ENCODE assay signal across 8 mouse cellular contexts in the genomic region with DNA sequence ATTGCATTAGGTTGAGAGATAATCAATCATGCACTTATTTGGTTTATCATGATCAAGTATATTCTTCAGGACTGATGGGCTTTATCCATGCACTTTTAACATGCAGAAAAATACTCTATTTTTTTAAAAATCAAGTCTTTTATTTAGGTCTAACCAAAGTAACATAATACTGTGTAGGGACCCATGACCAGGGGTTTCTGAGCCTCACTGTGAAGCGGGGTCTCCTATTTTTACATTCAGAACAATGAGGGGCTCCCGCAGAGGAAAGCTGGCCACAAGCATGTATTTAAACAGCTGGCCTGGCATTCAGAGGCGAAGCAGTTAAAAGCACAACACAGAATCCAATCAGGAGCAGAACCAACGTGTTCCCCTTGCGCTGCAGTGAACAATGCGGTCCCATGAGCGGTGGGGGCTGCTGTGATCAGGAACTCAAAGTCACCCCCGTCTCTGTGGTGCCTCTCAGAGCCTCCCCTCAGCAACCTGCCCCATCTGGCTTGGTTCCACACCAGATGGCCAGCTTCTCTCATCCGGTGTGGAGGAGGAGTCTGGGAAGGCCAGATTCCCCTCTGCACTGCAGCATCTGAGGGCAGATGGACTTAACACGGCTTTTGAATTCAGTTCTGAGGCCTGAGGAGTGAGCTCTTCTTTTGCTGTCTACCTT.
A peak's percentile ranks its signal among the peaks of the same experiment; 100 is the strongest.
DNase-seq lines count a peak whose midpoint lies in the region; ATAC-seq lines count a peak whose summit lies in the region.
"Had no signal": no experiment of that assay in that cellular context is flagged by ENCODE, and none has a peak within 500 bp of the region (broad histone marks: within the 10 kb centered on the region; RNA-seq: fewer than 3 reads in every experiment).

No protein-coding gene starts in this region.

- H3K27ac ChIP-seq in midbrain, embryonic 12.5 days (replicated peaks): peak overlapping the region; percentile 71
- H3K27ac ChIP-seq: heart, embryonic 15.5 days had no signal

- H3K36me3 ChIP-seq in midbrain, embryonic 12.5 days: no peaks in the 10 kb centered on the region
- H3K36me3 ChIP-seq: heart, embryonic 15.5 days had no signal

- H3K4me3 ChIP-seq in midbrain, embryonic 12.5 days: no peak overlapping the region
- H3K4me3 ChIP-seq: heart, embryonic 15.5 days had no signal

- ATAC-seq in midbrain, embryonic 12.5 days (ENCODE audit: low FRiP score, low read depth): peak; percentile 87
- no peak for ATAC-seq in inflammation-experienced regulatory T-cells, adult 6 months

- peaks cover 13% of the 10 kb centered on the region for H3K4me1 ChIP-seq in midbrain, embryonic 12.5 days

- 40% methylated on average over 10 of the region's 10 CpGs for WGBS in midbrain, embryonic 12.5 days

- no peak overlapping the region for H3K4me2 ChIP-seq in midbrain, embryonic 12.5 days (replicated peaks)
- H3K4me2 ChIP-seq: heart, embryonic 15.5 days had no signal

- peak; percentile 22 for DNase-seq in layer of hippocampus, adult 11-12 months (ENCODE audit: low spot score)
- no peak for DNase-seq in layer of hippocampus, adult 9-10 months (ENCODE audit: low spot score)
- DNase-seq in embryo, embryonic 9.5 days (ENCODE audit: extremely low spot score): peak; percentile 42
- DNase-seq in heart, postnatal 4 days: peak; percentile 64
- DNase-seq in frontal cortex, postnatal 14 days (ENCODE audit: low spot score in 2 of 2): no peak

- H3K27me3 ChIP-seq in midbrain, embryonic 12.5 days: no peaks in the 10 kb centered on the region
- H3K27me3 ChIP-seq: heart, embryonic 15.5 days had no signal

- H3K9ac ChIP-seq in midbrain, embryonic 12.5 days (replicated peaks): no peak overlapping the region
- H3K9ac ChIP-seq: heart, embryonic 15.5 days had no signal

- no peaks in the 10 kb centered on the region for H3K9me3 ChIP-seq in midbrain, embryonic 12.5 days
- H3K9me3 ChIP-seq: heart, embryonic 15.5 days had no signal

Comparison
In these comparisons a context has a peak if more than half of its experiments do, and no peak if none do; other contexts are left out.
1. DNase-seq: peak in layer of hippocampus, adult 11-12 months (single experiment), embryo, embryonic 9.5 days (single experiment) and heart, postnatal 4 days (single experiment); none in layer of hippocampus, adult 9-10 months (single experiment) and frontal cortex, postnatal 14 days (0 of 2).